In genomic region chr6:31525231-31525900, GRCm38 (mm10) we compare ENCODE assay signal across 8 mouse cellular contexts. TPM values are rescaled to one million over a fixed set of nuclear protein-coding genes. Genes with fewer than 3 reads are reported as not detected.
A peak's percentile ranks its signal among the peaks of the same experiment; 100 is the strongest.
DNase-seq lines count a peak whose midpoint lies in the region; ATAC-seq and TF ChIP-seq lines count a peak whose summit lies in the region.

No protein-coding gene starts in this region.

- H3K4me2 ChIP-seq in hindbrain, postnatal 0 days (ENCODE audit: low read depth, low read length): no peak overlapping the region
- H3K4me2 ChIP-seq in limb, embryonic 15.5 days: no peak overlapping the region

- no peaks in the 10 kb centered on the region for H3K9me3 ChIP-seq in hindbrain, postnatal 0 days (ENCODE audit: low read length)
- H3K9me3 ChIP-seq in limb, embryonic 15.5 days: no peaks in the 10 kb centered on the region

- H3K27ac ChIP-seq in hindbrain, postnatal 0 days: no peak overlapping the region
- H3K27ac ChIP-seq in limb, embryonic 15.5 days: no peak overlapping the region

- 0 out of 2 replicates have a peak, but pooled peaks cover 4% of the 10 kb centered on the region for H3K4me1 ChIP-seq in hindbrain, postnatal 0 days (ENCODE audit: insufficient read depth, low read length)
- no peaks in the 10 kb centered on the region for H3K4me1 ChIP-seq in limb, embryonic 15.5 days

- WGBS in hindbrain, postnatal 0 days: 69% methylated on average over 6 of the region's 6 CpGs
- WGBS in limb, embryonic 15.5 days: 60% methylated on average over 6 of the region's 6 CpGs

- 0 out of 2 replicates have a peak, but pooled peaks cover 5% of the 10 kb centered on the region for H3K36me3 ChIP-seq in hindbrain, postnatal 0 days (ENCODE audit: insufficient read depth, low read length)
- H3K36me3 ChIP-seq in limb, embryonic 15.5 days: no peaks in the 10 kb centered on the region

- no peak overlapping the region for H3K9ac ChIP-seq in hindbrain, postnatal 0 days (replicated peaks; ENCODE audit: low read length)
- no peak overlapping the region for H3K9ac ChIP-seq in limb, embryonic 15.5 days

- H3K27me3 ChIP-seq in hindbrain, postnatal 0 days (ENCODE audit: insufficient read depth, low read length): no peaks in the 10 kb centered on the region
- no peaks in the 10 kb centered on the region for H3K27me3 ChIP-seq in limb, embryonic 15.5 days

- peak; percentile 82 for ATAC-seq in erythroblast, adult 5-6 weeks (replicated peaks; ENCODE audit: low FRiP score, poor library complexity, severe bottlenecking)
- ATAC-seq in hindbrain, postnatal 0 days: peak; percentile 66
- ATAC-seq in limb, embryonic 15.5 days (ENCODE audit: insufficient number of reproducible peaks, low FRiP score, low TSS enrichment, low read depth): 0 out of 2 replicates have a peak, but pooled peaks have one; percentile 22
- 0 out of 2 replicates have a peak, but pooled peaks have one; percentile 51 for ATAC-seq in monocyte, adult 5-6 weeks (replicated peaks; ENCODE audit: insufficient number of reproducible peaks, low FRiP score, low TSS enrichment, poor library complexity, severe bottlenecking)

- peak; percentile 46 for DNase-seq in ovary, postnatal 14 days (ENCODE audit: low spot score)
- DNase-seq in ovary, adult 18-20 months (ENCODE audit: low spot score): no peak
- DNase-seq in adrenal gland, postnatal 36 days: peak; percentile 58 to 72
- peak; percentile 86 for DNase-seq in hindbrain, postnatal 0 days (ENCODE audit: low spot score)
- peak; percentile 10 to 40 for DNase-seq in thymus, postnatal 10 days (ENCODE audit: low spot score in 2 of 2)

- TF ChIP-seq CTCF in hindbrain, postnatal 0 days (IDR thresholded peaks at IDR 0.05; ENCODE audit: low read depth): peak; percentile 94

- no peak overlapping the region for H3K4me3 ChIP-seq in hindbrain, postnatal 0 days (ENCODE audit: low read length)
- H3K4me3 ChIP-seq in limb, embryonic 15.5 days: no peak overlapping the region

RNA-seq across cellular contexts. Expression of gene Podxl, which starts 38.4 kb away (rescaled TPM):
- 10 to 100 TPM; 39.4 to 59.5 TPM for total RNA-seq in adrenal gland, postnatal 36 days (2021)
- total RNA-seq in erythroblast, adult 5-6 weeks (2015; ENCODE audit: low replicate concordance): not detected in 2 replicates
- total RNA-seq in erythroblast, adult 5-6 weeks (2017; ENCODE audit: low replicate concordance): not detected in 2 replicates
- 15.7 and 18.9 TPM in 2 replicates for total RNA-seq in hindbrain, postnatal 0 days (2014; rRNA removed)
- 6.4 and 6.6 TPM in 2 replicates for polyA plus RNA-seq in hindbrain, postnatal 0 days (2015; fragmentation: Nextera tagmentation; extraction: Ambion mirVana)
- polyA plus RNA-seq in limb, embryonic 15.5 days (2015; fragmentation: Nextera tagmentation; extraction: Ambion mirVana): 7.8 and 8.1 TPM in 2 replicates
- 0.10 to 2.1 TPM (median 0.11 TPM) in 3 replicates for total RNA-seq in monocyte, adult 5-6 weeks (2017)

Comparison
In these comparisons a context has a peak if more than half of its experiments do, and no peak if none do; other contexts are left out.
1. ATAC-seq: peak in every context shown above with its lines; median percentile 82 in erythroblast, adult 5-6 weeks; 66 in hindbrain, postnatal 0 days; 51 in monocyte, adult 5-6 weeks; 22 in limb, embryonic 15.5 days.